Mouse (Mus musculus) gastrocnemius, postnatal 25 days (tissue): ENCODE measurements around the gene Pacrg. TPM values are rescaled to one million over a fixed set of nuclear protein-coding genes. Genes with fewer than 3 reads are reported as not detected.

Experiments used
- DNase-seq: peaks from one replicate; pipeline ENCODE4 v3.0.0; 2022
- total RNA-seq, 2 experiments: library from RNA; stranded (reverse); gene quantifications; 1 replicate in 1 of 2; 2 replicates in 1 of 2; pipeline ENCODE4 v1.2.3; 2021

Gene Pacrg
- total RNA-seq, 2 experiments from 2014 or later: 1.8 to 2.0 TPM

GRCm38 (mm10) chr17:10549825-10550224 lies 290.3 kb downstream of the Pacrg start:
- DNase-seq: no peak

GRCm38 (mm10) chr17:10548969-10549368 lies 291.1 kb downstream of the Pacrg start:
- DNase-seq: no peak

- DNase-seq: no peak
These were observed 299.3 kb downstream of the Pacrg start for GRCm38 (mm10) chr17:10540772-10541171.

GRCm38 (mm10) chr17:10534206-10534605 lies 305.9 kb downstream of the Pacrg start:
- DNase-seq: no peak

- DNase-seq: no peak
These were observed 306.6 kb downstream of the Pacrg start for GRCm38 (mm10) chr17:10533461-10533860.

- DNase-seq: peak; percentile 22
These were observed 309.1 kb downstream of the Pacrg start for GRCm38 (mm10) chr17:10531024-10531423.

- peak; percentile 19 for DNase-seq
These were observed 310.7 kb downstream of the Pacrg start for GRCm38 (mm10) chr17:10529329-10529955.

GRCm38 (mm10) chr17:10521282-10521681 lies 318.8 kb downstream of the Pacrg start:
- no peak for DNase-seq

GRCm38 (mm10) chr17:10519506-10520155 lies 320.5 kb downstream of the Pacrg start:
- no peak for DNase-seq

- no peak for DNase-seq
These were observed 325.3 kb downstream of the Pacrg start for GRCm38 (mm10) chr17:10514812-10515211.

- DNase-seq: no peak
These were observed 329.0 kb downstream of the Pacrg start for GRCm38 (mm10) chr17:10510913-10511759.

- no peak for DNase-seq
These were observed 329.6 kb downstream of the Pacrg start for GRCm38 (mm10) chr17:10510467-10510866.

GRCm38 (mm10) chr17:10508088-10508487 lies 332.0 kb downstream of the Pacrg start:
- DNase-seq: no peak

- no peak for DNase-seq
These were observed 332.6 kb downstream of the Pacrg start for GRCm38 (mm10) chr17:10507466-10507865.

GRCm38 (mm10) chr17:10506896-10507295 lies 333.2 kb downstream of the Pacrg start:
- DNase-seq: no peak

GRCm38 (mm10) chr17:10501439-10501838 lies 338.7 kb downstream of the Pacrg start:
- DNase-seq: no peak

GRCm38 (mm10) chr17:10500795-10501432 lies 339.2 kb downstream of the Pacrg start:
- no peak for DNase-seq

GRCm38 (mm10) chr17:10498935-10499655 lies 341.0 kb downstream of the Pacrg start:
- no peak for DNase-seq

- no peak for DNase-seq
These were observed 342.2 kb downstream of the Pacrg start for GRCm38 (mm10) chr17:10497781-10498420.

- no peak for DNase-seq
These were observed 344.0 kb downstream of the Pacrg start for GRCm38 (mm10) chr17:10496066-10496465.

- no peak for DNase-seq
These were observed 344.5 kb downstream of the Pacrg start for GRCm38 (mm10) chr17:10495588-10495987.
